Mouse (Mus musculus) testis, adult 2 months (tissue): ENCODE measurements around the gene Bend5. TPM values are rescaled to one million over a fixed set of nuclear protein-coding genes. Genes with fewer than 3 reads are reported as not detected.

ENCODE experiments used
- H3K27ac ChIP-seq: fragments of 200-500 bp; 2 replicates; pipeline ENCODE4 v1.5.1; 2012; ENCODE audit warnings: low read depth, low read length; ENCODE audit not compliant: control insufficient read depth, insufficient read depth
- H3K27me3 ChIP-seq: fragments of 200-500 bp; 2 replicates; pipeline ENCODE4 v1.6.1; 2012; ENCODE audit warnings: mild to moderate bottlenecking, low read length, moderate library complexity; ENCODE audit not compliant: control insufficient read depth, insufficient read depth
- H3K36me3 ChIP-seq: fragments of 200-500 bp; 2 replicates; pipeline ENCODE4 v1.6.1; 2012; ENCODE audit warnings: mild to moderate bottlenecking, low read length; ENCODE audit not compliant: control insufficient read depth, insufficient read depth
- H3K4me1 ChIP-seq: fragments of 200-500 bp; 2 replicates; pipeline ENCODE4 v1.6.1; 2012; ENCODE audit warnings: low read length; ENCODE audit not compliant: control insufficient read depth, insufficient read depth
- H3K4me3 ChIP-seq: fragments of 200-500 bp; 2 replicates; pipeline ENCODE4 v1.5.1; 2012; ENCODE audit warnings: low read depth, mild to moderate bottlenecking, low read length, moderate library complexity, mixed read lengths; ENCODE audit not compliant: control insufficient read depth
- CTCF ChIP-seq: fragments of 200-500 bp; IDR thresholded peaks from 2 replicates; pipeline ENCODE4 v1.5.1; 2012; ENCODE audit warnings: low read depth, mild to moderate bottlenecking, inconsistent platforms, low read length, moderate library complexity; ENCODE audit not compliant: control insufficient read depth, insufficient read depth, insufficient replicate concordance
- POLR2A ChIP-seq: fragments of 200-500 bp; IDR thresholded peaks from 2 replicates; pipeline ENCODE4 v1.6.1; 2012; ENCODE audit warnings: low read depth, mild to moderate bottlenecking, inconsistent platforms, low read length, moderate library complexity; ENCODE audit not compliant: control insufficient read depth
- polyA plus RNA-seq: library from polyadenylated mRNA; depleted of rRNA; stranded (reverse); fragments of >200 nt; gene quantifications from 2 replicates; pipeline ENCODE4 v1.2.3, GENCODE M21; 2012

Gene Bend5
- polyA plus RNA-seq, 1 experiment = 3.2 TPM

- no peak overlapping the region for H3K27ac ChIP-seq
- no peak overlapping the region for H3K4me3 ChIP-seq
- no peaks in the 10 kb centered on the region for H3K36me3 ChIP-seq
- no peaks in the 10 kb centered on the region for H3K27me3 ChIP-seq
- TF ChIP-seq CTCF (no peak), POLR2A (no peak)
- no peaks in the 10 kb centered on the region for H3K4me1 ChIP-seq
Observed at GRCm38 (mm10) chr4:111451283-111451918, 36.6 kb downstream of the Bend5 start.

- H3K4me3 ChIP-seq = no peak overlapping the region
- no peaks in the 10 kb centered on the region for H3K4me1 ChIP-seq
- TF ChIP-seq POLR2A = no peak
- TF ChIP-seq CTCF = no peak
- no peaks in the 10 kb centered on the region for H3K27me3 ChIP-seq
- no peak overlapping the region for H3K27ac ChIP-seq
- H3K36me3 ChIP-seq = no peaks in the 10 kb centered on the region
Observed at GRCm38 (mm10) chr4:111452192-111452591, 37.4 kb downstream of the Bend5 start.

GRCm38 (mm10) chr4:111453275-111453674 lies 38.5 kb downstream of the Bend5 start:
- no peaks in the 10 kb centered on the region for H3K27me3 ChIP-seq
- H3K36me3 ChIP-seq = no peaks in the 10 kb centered on the region
- no peaks in the 10 kb centered on the region for H3K4me1 ChIP-seq
- H3K4me3 ChIP-seq = no peak overlapping the region
- TF ChIP-seq POLR2A (no peak), CTCF (no peak)
- H3K27ac ChIP-seq = no peak overlapping the region

GRCm38 (mm10) chr4:111455621-111456020 lies 40.8 kb downstream of the Bend5 start:
- no peak overlapping the region for H3K4me3 ChIP-seq
- no peaks in the 10 kb centered on the region for H3K4me1 ChIP-seq
- no peaks in the 10 kb centered on the region for H3K27me3 ChIP-seq
- TF ChIP-seq CTCF = no peak
- H3K36me3 ChIP-seq = no peaks in the 10 kb centered on the region
- no peak overlapping the region for H3K27ac ChIP-seq

- H3K36me3 ChIP-seq = no peaks in the 10 kb centered on the region
- H3K4me3 ChIP-seq = no peak overlapping the region
- H3K4me1 ChIP-seq = no peaks in the 10 kb centered on the region
- no peaks in the 10 kb centered on the region for H3K27me3 ChIP-seq
- no peak overlapping the region for H3K27ac ChIP-seq
- TF ChIP-seq POLR2A (no peak), CTCF (no peak)
Observed at GRCm38 (mm10) chr4:111457568-111457967, 42.8 kb downstream of the Bend5 start.

GRCm38 (mm10) chr4:111467293-111467773 lies 52.5 kb downstream of the Bend5 start:
- no peaks in the 10 kb centered on the region for H3K27me3 ChIP-seq
- no peaks in the 10 kb centered on the region for H3K4me1 ChIP-seq
- H3K4me3 ChIP-seq = no peak overlapping the region
- H3K36me3 ChIP-seq = no peaks in the 10 kb centered on the region
- no peak for TF ChIP-seq POLR2A
- TF ChIP-seq CTCF = no peak
- no peak overlapping the region for H3K27ac ChIP-seq

- H3K4me1 ChIP-seq = no peaks in the 10 kb centered on the region
- H3K4me3 ChIP-seq = no peak overlapping the region
- no peaks in the 10 kb centered on the region for H3K36me3 ChIP-seq
- no peaks in the 10 kb centered on the region for H3K27me3 ChIP-seq
- H3K27ac ChIP-seq = no peak overlapping the region
- TF ChIP-seq CTCF (no peak), POLR2A (no peak)
Observed at GRCm38 (mm10) chr4:111467796-111468195, 53.0 kb downstream of the Bend5 start.

GRCm38 (mm10) chr4:111469847-111470246 lies 55.0 kb downstream of the Bend5 start:
- H3K27ac ChIP-seq = no peak overlapping the region
- H3K27me3 ChIP-seq = no peaks in the 10 kb centered on the region
- no peak for TF ChIP-seq CTCF
- no peak for TF ChIP-seq POLR2A
- H3K4me1 ChIP-seq = no peaks in the 10 kb centered on the region
- H3K36me3 ChIP-seq = no peaks in the 10 kb centered on the region
- H3K4me3 ChIP-seq = no peak overlapping the region
